Mouse (Mus musculus): ENCODE measurements around the gene Cdh23. TPM values are rescaled to one million over a fixed set of nuclear protein-coding genes. Genes with fewer than 3 reads are reported as not detected.

Gene Cdh23
- polyA plus RNA-seq, 1 experiment from 2014 or later: 0.57 TPM

DNA sequence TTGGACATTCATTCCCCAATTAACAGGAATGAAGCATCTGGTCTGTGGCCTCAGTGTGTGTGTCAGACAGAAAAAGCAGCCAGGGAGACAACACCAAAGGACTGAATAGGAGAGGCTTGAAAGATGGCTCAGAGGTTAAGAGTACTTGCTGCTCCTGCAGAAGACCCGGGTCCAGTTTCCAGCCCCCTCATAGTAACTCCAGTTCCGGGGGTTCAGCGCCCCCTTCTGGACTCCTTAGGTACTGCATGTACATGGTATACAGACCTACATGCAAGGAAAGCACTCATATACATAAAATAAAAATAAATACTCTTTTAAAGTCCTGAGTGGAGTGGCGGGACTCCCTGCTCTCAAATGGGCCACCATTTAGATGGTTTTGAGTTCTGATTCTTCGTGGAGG is 83.4 kb downstream of the Cdh23 start:
- Histone ChIP-seq H3K36me3 (ENCODE audit: control insufficient read depth, insufficient read depth, low read length) (no peaks in the 10 kb centered on the region), H3K4me2 (replicated peaks; ENCODE audit: low read depth, low read length) (no peak overlapping the region), H3K27ac (ENCODE audit: low read depth, low read length) (no peak overlapping the region), H3K4me1 (ENCODE audit: control insufficient read depth, insufficient read depth, low read length) (no peaks in the 10 kb centered on the region), H3K4me3 (ENCODE audit: low read length) (no peak overlapping the region), H3K9ac (ENCODE audit: low read depth, low read length) (no peak overlapping the region), H3K27me3 (ENCODE audit: control insufficient read depth, insufficient read depth, low read length) (no peaks in the 10 kb centered on the region), H3K9me3 (ENCODE audit: control insufficient read depth, low read length) (no peaks in the 10 kb centered on the region)
- 29% methylated on average over 5 of the region's 5 CpGs for WGBS
- ATAC-seq (ENCODE audit: low FRiP score, low TSS enrichment): no peak

DNA sequence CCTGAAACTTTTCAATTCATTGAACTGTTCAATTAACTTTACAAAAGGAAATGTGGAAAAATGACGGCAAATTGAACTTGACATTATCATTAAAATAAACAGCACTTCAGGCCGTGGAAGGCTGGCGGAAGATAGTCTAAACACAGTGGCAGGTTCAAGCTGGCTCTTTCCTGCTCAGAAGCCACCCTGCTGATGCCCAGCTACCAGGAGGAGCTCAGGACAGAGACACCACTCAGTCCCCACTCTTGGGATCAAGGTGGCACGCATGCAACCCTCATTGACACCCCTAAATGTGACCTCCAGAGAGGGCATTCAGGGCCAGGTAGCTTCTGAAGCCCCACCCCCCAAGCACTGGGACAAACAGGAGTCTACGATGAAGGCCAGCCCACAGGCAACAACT is 89.1 kb downstream of the Cdh23 start:
- 78% methylated on average over 5 of the region's 5 CpGs for WGBS
- H3K9me3 ChIP-seq (ENCODE audit: control insufficient read depth, low read length): no peaks in the 10 kb centered on the region
- H3K4me1 ChIP-seq (ENCODE audit: control insufficient read depth, insufficient read depth, low read length): no peaks in the 10 kb centered on the region
- H3K27ac ChIP-seq (ENCODE audit: low read depth, low read length): no peak overlapping the region
- no peak for ATAC-seq (ENCODE audit: low FRiP score, low TSS enrichment)
- no peaks in the 10 kb centered on the region for H3K36me3 ChIP-seq (ENCODE audit: control insufficient read depth, insufficient read depth, low read length)
- H3K27me3 ChIP-seq (ENCODE audit: control insufficient read depth, insufficient read depth, low read length): no peaks in the 10 kb centered on the region
- no peak overlapping the region for H3K4me3 ChIP-seq (ENCODE audit: low read length)
- H3K4me2 ChIP-seq (replicated peaks; ENCODE audit: low read depth, low read length): no peak overlapping the region
- no peak overlapping the region for H3K9ac ChIP-seq (ENCODE audit: low read depth, low read length)

DNA sequence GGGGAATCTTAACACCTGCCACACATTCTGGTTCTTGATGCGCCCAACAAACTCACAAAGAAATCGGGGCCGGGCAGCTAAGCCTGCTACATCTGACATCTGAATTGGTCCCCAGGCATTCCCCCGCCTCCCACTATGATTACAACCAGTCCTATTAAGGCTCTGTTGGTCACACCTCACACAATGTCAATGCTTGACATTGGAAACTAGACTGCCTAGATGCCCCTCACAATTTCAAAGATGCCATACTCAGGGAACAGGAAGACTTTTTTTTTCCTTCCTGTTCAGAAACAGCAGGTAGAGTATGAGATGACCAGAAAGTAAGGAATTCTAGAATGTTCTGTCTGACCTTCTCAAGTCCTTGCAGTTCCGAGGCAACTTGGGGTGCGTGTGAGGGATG is 89.6 kb downstream of the Cdh23 start:
- Histone ChIP-seq H3K4me3 (ENCODE audit: low read length) (no peak overlapping the region), H3K36me3 (ENCODE audit: control insufficient read depth, insufficient read depth, low read length) (no peaks in the 10 kb centered on the region), H3K4me2 (replicated peaks; ENCODE audit: low read depth, low read length) (no peak overlapping the region), H3K27me3 (ENCODE audit: control insufficient read depth, insufficient read depth, low read length) (no peaks in the 10 kb centered on the region), H3K4me1 (ENCODE audit: control insufficient read depth, insufficient read depth, low read length) (no peaks in the 10 kb centered on the region), H3K9me3 (ENCODE audit: control insufficient read depth, low read length) (no peaks in the 10 kb centered on the region), H3K9ac (ENCODE audit: low read depth, low read length) (no peak overlapping the region), H3K27ac (ENCODE audit: low read depth, low read length) (no peak overlapping the region)
- WGBS: 92% methylated on average over 6 of the region's 6 CpGs
- ATAC-seq (ENCODE audit: low FRiP score, low TSS enrichment): no peak

DNA sequence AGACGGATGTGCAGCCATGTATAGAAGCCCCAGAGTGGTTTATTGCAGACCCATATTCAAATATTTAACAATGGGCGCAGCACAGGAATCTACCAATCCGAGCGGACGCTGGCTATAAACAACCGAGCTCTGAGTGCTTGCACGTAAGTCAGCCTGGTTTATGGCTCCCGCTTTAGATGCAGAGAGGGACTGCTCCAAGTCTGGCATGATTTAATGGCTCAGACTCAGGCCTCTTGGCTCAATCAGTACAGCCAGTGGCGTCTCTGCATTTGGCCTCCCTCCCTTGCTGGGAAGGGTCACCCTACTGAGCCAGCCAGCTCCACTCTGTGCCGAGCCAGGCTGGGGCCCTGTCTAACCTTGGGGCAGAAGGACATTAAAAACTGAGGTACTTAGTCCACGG is 94.1 kb downstream of the Cdh23 start:
- H3K4me3 ChIP-seq (ENCODE audit: low read length): no peak overlapping the region
- no peaks in the 10 kb centered on the region for H3K4me1 ChIP-seq (ENCODE audit: control insufficient read depth, insufficient read depth, low read length)
- 0 out of 2 replicates have a peak, but pooled peaks cover 5% of the 10 kb centered on the region for H3K27me3 ChIP-seq (ENCODE audit: control insufficient read depth, insufficient read depth, low read length)
- no peaks in the 10 kb centered on the region for H3K9me3 ChIP-seq (ENCODE audit: control insufficient read depth, low read length)
- no peak overlapping the region for H3K9ac ChIP-seq (ENCODE audit: low read depth, low read length)
- no peak overlapping the region for H3K27ac ChIP-seq (ENCODE audit: low read depth, low read length)
- H3K36me3 ChIP-seq (ENCODE audit: control insufficient read depth, insufficient read depth, low read length): no peaks in the 10 kb centered on the region
- 0 out of 2 replicates have a peak, but pooled peaks have one; percentile 24 for ATAC-seq (ENCODE audit: low FRiP score, low TSS enrichment)
- H3K4me2 ChIP-seq (replicated peaks; ENCODE audit: low read depth, low read length): no peak overlapping the region
- 30% methylated on average over 11 of the region's 11 CpGs for WGBS

DNA sequence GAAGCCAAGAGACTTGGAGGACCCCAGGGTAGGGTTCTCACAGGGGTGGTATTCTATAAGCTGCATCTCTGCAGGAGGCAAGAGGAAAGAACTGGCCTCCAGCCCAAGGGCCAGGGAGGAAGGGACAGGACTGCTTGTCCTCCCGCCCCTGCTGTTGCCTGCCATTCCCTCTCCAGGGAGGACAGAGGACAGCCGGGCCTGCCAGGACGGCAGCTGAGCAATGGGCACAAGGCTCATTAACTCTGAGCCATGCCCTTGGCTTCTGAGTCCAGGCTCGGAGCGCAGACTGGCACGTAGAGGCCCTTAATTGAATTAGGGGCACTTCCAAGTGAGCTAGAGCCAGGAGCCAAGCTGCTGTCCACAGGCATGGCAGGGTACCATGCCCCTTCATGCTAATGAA is 101.1 kb downstream of the Cdh23 start:
- Histone ChIP-seq H3K36me3 (ENCODE audit: control insufficient read depth, insufficient read depth, low read length) (no peaks in the 10 kb centered on the region), H3K27me3 (ENCODE audit: control insufficient read depth, insufficient read depth, low read length) (peaks cover 11% of the 10 kb centered on the region; the same call in 1 of the 2 replicates), H3K9ac (ENCODE audit: low read depth, low read length) (no peak overlapping the region), H3K4me2 (replicated peaks; ENCODE audit: low read depth, low read length) (no peak overlapping the region), H3K4me1 (ENCODE audit: control insufficient read depth, insufficient read depth, low read length) (peaks cover 5% of the 10 kb centered on the region; the same call in 1 of the 2 replicates), H3K9me3 (ENCODE audit: control insufficient read depth, low read length) (no peaks in the 10 kb centered on the region), H3K27ac (ENCODE audit: low read depth, low read length) (no peak overlapping the region), H3K4me3 (ENCODE audit: low read length) (no peak overlapping the region)
- no peak for ATAC-seq (ENCODE audit: low FRiP score, low TSS enrichment)
- WGBS: 60% methylated on average over 6 of the region's 6 CpGs

DNA sequence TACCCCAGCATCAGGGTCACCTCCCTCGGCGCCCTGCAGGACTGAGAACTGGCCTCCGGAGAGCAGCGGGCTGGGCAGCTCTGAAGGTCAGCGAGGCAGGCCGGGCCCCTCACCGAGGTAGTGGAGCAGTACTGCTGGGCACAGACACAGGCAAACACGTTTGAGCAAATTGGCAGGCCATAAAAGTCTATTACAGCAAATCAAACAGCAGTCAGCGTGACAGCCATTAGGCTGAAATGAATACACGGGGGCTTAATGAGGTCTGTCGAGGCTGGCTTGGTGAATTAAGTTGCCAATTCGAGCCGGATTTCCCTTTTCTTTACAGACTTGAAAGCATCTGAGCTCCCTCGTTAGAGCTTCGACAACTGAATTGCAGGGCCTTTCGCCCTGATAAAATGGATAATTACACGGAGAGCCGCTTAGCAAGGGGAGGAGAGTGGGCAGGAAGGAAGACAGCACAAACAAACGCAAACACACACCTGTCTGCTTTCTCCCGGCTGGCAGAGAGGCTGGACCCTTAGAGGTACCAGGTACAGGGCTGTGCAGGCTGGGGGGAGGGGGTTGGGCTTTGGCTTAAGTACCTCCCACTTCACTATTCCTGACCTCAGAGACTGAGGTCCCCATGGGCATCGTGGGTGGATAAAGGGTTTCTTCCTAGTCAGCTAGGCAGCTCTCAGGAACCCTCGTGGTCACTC is 103.3 kb downstream of the Cdh23 start:
- Histone ChIP-seq H3K4me2 (replicated peaks; ENCODE audit: low read depth, low read length) (no peak overlapping the region), H3K36me3 (ENCODE audit: control insufficient read depth, insufficient read depth, low read length) (no peaks in the 10 kb centered on the region), H3K27ac (ENCODE audit: low read depth, low read length) (no peak overlapping the region), H3K4me1 (ENCODE audit: control insufficient read depth, insufficient read depth, low read length) (peaks cover 8% of the 10 kb centered on the region; the same call in 1 of the 2 replicates), H3K4me3 (ENCODE audit: low read length) (no peak overlapping the region), H3K9me3 (ENCODE audit: control insufficient read depth, low read length) (no peaks in the 10 kb centered on the region), H3K9ac (ENCODE audit: low read depth, low read length) (no peak overlapping the region; the same call in 1 of the 2 replicates), H3K27me3 (ENCODE audit: control insufficient read depth, insufficient read depth, low read length) (peaks cover 11% of the 10 kb centered on the region; the same call in 1 of the 2 replicates)
- no peak for ATAC-seq (ENCODE audit: low FRiP score, low TSS enrichment)
- WGBS: 5% methylated on average over 22 of the region's 22 CpGs

DNA sequence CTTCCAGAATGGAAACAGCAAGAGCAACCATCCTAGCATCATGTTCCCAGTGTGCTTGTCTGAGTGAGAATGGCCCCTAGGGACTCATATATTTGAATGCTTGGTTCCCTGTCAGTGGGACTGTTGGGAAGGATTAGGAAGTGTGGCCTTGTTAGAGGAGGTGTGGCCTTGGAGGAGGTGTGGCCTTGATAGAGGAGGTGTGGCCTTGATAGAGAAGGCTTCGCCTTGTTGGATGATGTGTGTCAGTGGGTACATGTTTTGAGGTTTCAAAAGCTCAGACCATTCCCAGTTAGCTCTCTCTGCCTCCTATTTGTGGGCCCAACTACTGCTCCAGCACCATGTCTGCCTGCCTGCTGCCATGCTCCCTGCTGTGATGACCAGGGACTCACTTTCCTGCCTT is 105.0 kb downstream of the Cdh23 start:
- Histone ChIP-seq H3K27ac (ENCODE audit: low read depth, low read length) (no peak overlapping the region), H3K27me3 (ENCODE audit: control insufficient read depth, insufficient read depth, low read length) (peaks cover 6% of the 10 kb centered on the region; the same call in 1 of the 2 replicates), H3K4me1 (ENCODE audit: control insufficient read depth, insufficient read depth, low read length) (peaks cover 8% of the 10 kb centered on the region; the same call in 1 of the 2 replicates), H3K4me2 (replicated peaks; ENCODE audit: low read depth, low read length) (no peak overlapping the region), H3K36me3 (ENCODE audit: control insufficient read depth, insufficient read depth, low read length) (no peaks in the 10 kb centered on the region), H3K4me3 (ENCODE audit: low read length) (no peak overlapping the region), H3K9ac (ENCODE audit: low read depth, low read length) (no peak overlapping the region), H3K9me3 (ENCODE audit: control insufficient read depth, low read length) (no peaks in the 10 kb centered on the region)
- ATAC-seq (ENCODE audit: low FRiP score, low TSS enrichment): no peak
- 72% methylated on average over 1 of the region's 1 CpGs for WGBS

DNA sequence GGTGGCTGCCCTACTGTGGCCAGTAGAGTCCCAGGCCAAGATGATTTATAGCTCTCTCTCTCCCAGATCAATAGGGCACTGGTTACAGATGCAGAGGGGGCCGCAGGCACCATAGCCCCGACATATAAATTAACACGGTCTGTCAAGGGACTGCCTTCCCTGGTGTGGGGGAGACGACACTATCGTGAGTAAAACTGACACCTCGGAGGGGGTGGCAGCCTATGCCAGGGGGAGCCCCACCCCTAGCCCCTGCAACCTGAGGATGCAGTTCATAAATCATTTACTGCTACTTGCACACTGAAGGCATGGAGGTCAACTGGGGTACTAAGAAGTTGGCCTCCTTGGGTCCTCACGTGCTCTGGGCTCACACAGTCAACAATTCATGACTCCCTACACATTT is 106.0 kb downstream of the Cdh23 start:
- Histone ChIP-seq H3K4me1 (ENCODE audit: control insufficient read depth, insufficient read depth, low read length) (peaks cover 8% of the 10 kb centered on the region; the same call in 1 of the 2 replicates), H3K4me3 (ENCODE audit: low read length) (no peak overlapping the region), H3K9me3 (ENCODE audit: control insufficient read depth, low read length) (no peaks in the 10 kb centered on the region), H3K27me3 (ENCODE audit: control insufficient read depth, insufficient read depth, low read length) (peaks cover 6% of the 10 kb centered on the region; the same call in 1 of the 2 replicates), H3K27ac (ENCODE audit: low read depth, low read length) (no peak overlapping the region), H3K9ac (ENCODE audit: low read depth, low read length) (no peak overlapping the region; the same call in 1 of the 2 replicates), H3K4me2 (replicated peaks; ENCODE audit: low read depth, low read length) (no peak overlapping the region), H3K36me3 (ENCODE audit: control insufficient read depth, insufficient read depth, low read length) (no peaks in the 10 kb centered on the region)
- peak; percentile 72 for ATAC-seq (ENCODE audit: low FRiP score, low TSS enrichment)
- WGBS: 9% methylated on average over 7 of the region's 7 CpGs

DNA sequence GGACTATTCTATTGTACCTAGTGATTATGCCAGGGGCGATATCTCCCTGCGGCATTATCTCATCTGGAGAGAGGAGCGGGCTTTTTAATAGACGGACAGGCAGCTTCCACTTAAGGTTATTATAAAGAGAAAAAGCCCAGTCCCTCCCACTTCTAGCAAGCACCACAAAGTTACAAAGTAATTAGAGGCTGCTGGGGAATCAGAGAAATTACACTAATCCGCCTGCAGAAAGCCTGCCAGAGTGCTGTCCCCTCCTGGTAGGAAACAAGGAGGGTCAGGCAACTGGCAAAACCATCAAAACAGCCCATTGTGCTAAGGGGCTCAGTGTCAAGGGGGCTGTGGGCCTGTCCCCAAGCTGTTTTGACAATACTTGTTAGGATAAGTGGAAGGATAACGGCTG is 110.6 kb downstream of the Cdh23 start:
- WGBS: 79% methylated on average over 6 of the region's 6 CpGs
- Histone ChIP-seq H3K9me3 (ENCODE audit: control insufficient read depth, low read length) (no peaks in the 10 kb centered on the region), H3K4me1 (ENCODE audit: control insufficient read depth, insufficient read depth, low read length) (0 out of 2 replicates have a peak, but pooled peaks cover 8% of the 10 kb centered on the region), H3K27me3 (ENCODE audit: control insufficient read depth, insufficient read depth, low read length) (peaks cover 3% of the 10 kb centered on the region; the same call in 1 of the 2 replicates), H3K4me3 (ENCODE audit: low read length) (no peak overlapping the region), H3K36me3 (ENCODE audit: control insufficient read depth, insufficient read depth, low read length) (no peaks in the 10 kb centered on the region), H3K4me2 (replicated peaks; ENCODE audit: low read depth, low read length) (no peak overlapping the region), H3K27ac (ENCODE audit: low read depth, low read length) (no peak overlapping the region), H3K9ac (ENCODE audit: low read depth, low read length) (no peak overlapping the region)
- ATAC-seq (ENCODE audit: low FRiP score, low TSS enrichment): no peak
